Mouse (Mus musculus): ENCODE data around the gene Padi2.

Gene Padi2

GRCm38 (mm10) chr4:140906076-140906826 is at the start of gene Padi2:
TSS of gene Padi2 (plus strand) at chr4:140906344.
- DNase-seq (ENCODE audit: low read depth, low spot score): peak; percentile 92

DNA sequence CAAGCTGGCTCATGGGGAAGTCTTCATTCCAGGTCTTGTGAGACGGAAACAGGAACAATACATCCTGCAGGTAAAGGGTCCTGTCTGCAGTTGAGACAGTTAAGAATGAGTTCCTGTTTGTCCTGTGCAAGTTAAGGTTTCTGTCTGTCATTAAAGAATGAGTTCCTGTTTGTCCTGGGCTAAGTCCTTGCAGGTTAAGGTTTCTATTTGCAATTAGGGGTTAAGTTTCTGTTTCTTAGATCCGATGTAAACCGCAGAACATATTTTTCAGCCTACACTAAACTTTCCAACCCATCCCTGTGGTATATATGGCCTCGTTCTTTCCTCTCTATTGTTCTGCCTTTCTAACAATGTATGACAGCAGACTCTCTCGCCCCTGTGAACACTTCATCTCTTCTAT is 49.1 kb upstream of the Padi2 start:
- peak; percentile 8 for DNase-seq (ENCODE audit: low read depth, low spot score)

DNA sequence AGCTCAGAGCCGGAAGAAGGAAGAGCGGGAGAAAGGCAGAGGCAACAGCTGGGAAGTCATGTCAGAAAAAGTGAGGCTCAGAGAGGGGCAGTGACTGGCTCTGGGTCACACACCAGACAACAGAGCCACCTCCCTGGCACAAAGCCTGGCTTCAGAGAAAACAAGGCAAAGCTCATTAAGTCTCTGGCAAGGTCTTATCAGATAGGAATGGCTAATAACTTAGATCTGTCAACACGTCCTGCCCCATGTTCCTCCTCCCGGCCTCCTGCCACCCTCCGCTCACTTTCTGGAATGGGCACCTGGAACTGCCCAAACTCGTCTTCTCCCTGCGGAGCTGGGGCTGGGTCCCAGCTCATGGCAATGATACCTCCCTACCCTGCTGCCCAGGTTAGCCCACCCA is 48.3 kb upstream of the Padi2 start:
- no peak for DNase-seq (ENCODE audit: low read depth, low spot score)

DNA sequence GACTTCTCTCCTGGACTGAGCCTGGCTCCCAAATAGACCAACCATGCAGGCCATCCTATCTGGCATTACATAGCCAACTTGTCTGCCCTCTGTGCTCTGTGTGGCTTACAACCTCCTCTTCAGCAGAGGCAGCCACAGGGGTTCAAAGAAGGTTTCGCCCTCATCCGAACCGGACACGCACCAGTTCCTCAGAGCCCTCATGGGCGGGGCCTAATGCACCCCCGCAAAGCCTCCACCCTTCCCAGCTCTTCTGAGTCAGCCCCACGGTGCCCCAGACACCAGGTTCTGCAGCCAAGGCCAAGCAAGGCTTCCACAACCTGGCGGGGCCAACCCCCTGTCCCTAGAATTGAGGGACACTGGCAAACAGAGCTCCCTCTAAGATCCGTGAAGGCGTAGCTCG is 46.9 kb upstream of the Padi2 start:
- peak; percentile 19 for DNase-seq (ENCODE audit: low read depth, low spot score)

DNA sequence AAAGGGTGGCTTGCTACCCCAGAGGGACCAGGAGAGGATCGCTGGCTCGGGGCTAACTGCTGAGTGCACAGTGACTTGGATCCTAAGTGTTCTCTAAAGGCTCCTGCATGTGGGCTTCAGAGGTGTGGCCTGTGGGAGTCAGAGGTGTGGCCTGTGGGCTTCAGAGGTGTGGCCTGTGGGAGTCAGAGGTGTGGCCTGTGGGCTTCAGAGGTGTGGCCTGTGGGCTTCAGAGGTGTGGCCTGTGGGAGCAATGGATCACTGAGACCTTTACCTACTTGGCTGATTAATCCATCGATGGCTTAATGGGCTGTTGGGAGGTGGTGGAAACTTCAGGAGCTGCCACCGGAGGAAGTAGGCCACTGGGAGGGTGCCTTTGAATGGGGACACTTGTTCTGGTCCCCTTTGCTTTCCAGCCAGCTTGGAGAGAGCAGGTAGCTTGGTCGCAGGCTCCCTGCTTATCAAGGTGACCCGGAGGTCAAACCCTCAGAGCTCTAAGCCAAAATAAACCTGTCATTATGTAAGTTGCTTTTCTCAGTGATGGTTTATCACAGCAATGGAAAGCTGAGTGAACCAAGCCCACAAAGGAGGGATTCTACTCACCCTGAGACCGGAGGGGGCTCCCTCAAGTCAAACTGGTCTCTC is 45.9 kb upstream of the Padi2 start:
- peak; percentile 11 for DNase-seq (ENCODE audit: low read depth, low spot score)

GRCm38 (mm10) chr4:140860767-140861147 is 45.4 kb upstream of the Padi2 start:
- DNase-seq (ENCODE audit: low read depth, low spot score): no peak

- DNase-seq (ENCODE audit: low read depth, low spot score): no peak
These were observed 44.0 kb upstream of the Padi2 start for GRCm38 (mm10) chr4:140862036-140862650.

DNA sequence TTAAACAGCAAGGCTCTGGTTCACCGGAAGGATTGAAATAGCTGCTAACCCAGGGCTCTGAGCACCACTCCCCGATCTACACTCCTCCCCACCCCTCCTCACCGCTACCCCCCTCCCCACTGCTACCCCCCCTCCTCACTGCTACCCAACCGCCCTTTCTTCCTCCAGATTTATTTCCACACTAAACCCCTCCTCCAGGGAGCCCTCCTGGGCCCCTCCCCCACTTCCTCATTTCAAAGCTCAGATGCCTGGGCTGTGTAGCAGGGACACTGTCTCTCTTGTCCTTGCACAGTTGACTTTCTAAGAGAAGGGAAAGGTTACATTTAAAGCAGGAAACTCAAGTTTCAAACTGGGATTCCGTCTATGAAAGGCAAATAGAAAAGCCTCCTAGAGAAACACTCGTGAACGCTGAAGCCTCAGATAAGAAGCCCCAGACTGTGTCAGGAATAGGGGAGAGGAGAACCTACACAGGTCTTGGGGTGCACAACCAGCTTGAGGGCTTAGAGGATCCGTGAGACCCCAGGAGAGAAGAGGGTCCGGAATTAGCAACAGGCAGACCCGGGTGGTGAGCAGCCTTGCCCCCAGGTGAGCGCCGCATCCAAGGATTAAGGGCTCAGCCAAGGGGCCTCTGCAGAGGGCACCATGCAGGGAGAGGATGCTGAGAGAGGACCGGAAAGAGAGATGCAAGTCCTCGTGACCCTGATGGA is 37.5 kb upstream of the Padi2 start:
- DNase-seq (ENCODE audit: low read depth, low spot score): peak; percentile 66

GRCm38 (mm10) chr4:140869945-140870344 is 36.2 kb upstream of the Padi2 start:
- no peak for DNase-seq (ENCODE audit: low read depth, low spot score)

GRCm38 (mm10) chr4:140870876-140871275 is 35.3 kb upstream of the Padi2 start:
- DNase-seq (ENCODE audit: low read depth, low spot score): no peak

- DNase-seq (ENCODE audit: low read depth, low spot score): no peak
These were observed 34.8 kb upstream of the Padi2 start for GRCm38 (mm10) chr4:140871376-140871775.

DNA sequence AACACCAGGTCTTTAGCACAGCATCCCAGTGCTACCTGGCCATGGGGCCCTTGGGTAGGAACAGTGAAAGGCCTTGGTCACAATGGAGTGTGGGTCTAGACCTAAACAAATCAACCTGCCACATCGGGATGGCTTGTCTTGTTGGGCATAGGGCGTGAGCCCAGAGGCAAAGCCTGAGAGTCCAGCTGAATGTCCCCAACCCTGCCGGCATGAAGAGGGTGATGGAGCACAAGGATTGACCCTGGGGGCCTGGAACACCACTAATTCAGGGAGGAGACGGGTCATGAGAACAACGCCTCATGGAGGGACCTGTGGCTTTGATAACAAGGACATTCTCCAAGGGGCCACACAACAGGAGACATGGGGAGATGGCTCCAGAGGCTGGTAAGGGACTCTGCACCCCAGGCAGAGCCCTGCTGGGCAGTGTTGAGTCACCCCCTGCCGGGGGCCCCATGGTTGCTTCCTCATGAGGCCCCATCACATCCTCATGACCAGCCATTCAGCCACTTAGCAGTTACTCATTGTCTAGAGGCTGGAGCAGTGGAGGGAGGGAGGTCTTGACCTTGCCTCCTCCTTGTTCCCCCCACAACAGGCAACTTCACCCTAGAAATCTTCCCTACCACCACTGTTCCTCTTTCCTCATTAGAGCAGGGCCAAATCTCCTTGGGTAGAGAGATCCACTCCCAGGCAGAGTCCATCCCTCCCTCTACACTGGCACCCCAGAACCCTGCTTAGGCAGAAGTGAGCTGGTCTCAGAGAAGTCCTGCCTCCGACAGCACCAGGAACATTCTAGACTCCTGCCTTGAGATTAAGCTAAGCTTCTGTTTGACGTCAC is 34.1 kb upstream of the Padi2 start:
- no peak for DNase-seq (ENCODE audit: low read depth, low spot score)

GRCm38 (mm10) chr4:140872686-140872992 is 33.5 kb upstream of the Padi2 start:
- DNase-seq (ENCODE audit: low read depth, low spot score): no peak

DNA sequence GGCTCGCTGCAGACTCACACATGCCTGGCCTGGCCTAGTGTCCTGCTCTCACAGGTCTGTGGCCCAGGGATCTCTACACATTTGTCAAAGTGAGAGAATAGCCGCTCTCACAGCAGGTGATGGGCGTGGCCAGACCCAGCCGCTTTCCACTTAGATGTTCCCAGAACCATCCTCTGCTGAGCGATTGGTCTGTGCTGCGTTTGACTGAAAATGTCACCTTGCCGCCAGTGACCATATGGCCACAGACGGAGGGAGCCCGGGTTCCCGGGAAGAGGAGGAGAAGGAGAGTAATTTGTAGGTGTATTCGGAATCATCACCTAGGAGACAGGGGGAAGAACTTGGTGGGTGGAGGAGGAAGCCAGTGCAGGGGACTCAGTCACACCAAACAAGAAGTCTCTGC is 33.1 kb upstream of the Padi2 start:
- no peak for DNase-seq (ENCODE audit: low read depth, low spot score)

DNA sequence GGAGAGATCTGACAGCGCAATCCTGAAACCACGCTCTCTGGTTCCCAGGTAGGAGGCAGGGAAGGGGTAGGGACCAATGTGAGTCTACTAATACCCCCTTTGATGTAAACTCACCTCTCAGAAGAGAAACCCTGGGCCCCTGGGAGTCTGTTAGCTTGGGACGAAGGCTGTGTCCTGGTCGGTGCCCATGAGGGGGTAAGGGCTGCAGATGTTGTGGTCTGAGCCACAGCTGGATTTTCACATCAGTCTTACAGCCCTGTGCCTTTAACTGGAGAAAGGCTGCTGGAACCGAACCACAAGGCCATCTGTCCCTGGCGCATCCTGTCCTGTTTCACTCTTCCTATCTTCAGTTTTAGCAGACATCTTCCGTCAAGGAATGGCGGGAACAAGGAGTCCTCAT is 30.0 kb upstream of the Padi2 start:
- no peak for DNase-seq (ENCODE audit: low read depth, low spot score)

- no peak for DNase-seq (ENCODE audit: low read depth, low spot score)
These were observed 29.5 kb upstream of the Padi2 start for GRCm38 (mm10) chr4:140876681-140877080.

- no peak for DNase-seq (ENCODE audit: low read depth, low spot score)
These were observed 28.7 kb upstream of the Padi2 start for GRCm38 (mm10) chr4:140877441-140877840.

DNA sequence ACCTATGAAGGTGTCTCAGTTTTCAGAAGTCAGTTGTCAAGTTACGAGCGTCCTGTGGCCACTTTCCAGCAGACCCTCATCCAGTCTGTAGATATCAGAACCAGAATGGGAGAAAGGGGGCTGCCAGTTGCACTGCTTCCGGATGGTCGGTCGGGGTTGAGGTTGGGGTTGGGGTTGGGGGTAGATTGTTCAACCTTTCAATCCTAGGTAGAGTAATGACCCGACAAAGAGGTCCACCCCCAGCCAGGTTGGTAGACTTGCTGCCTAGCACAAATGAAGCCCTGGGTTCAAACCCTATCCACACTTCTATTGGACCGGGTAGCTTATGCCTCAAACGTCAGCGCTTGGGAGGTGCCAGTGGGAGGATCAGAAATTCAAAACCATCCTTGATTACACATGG is 27.5 kb upstream of the Padi2 start:
- DNase-seq (ENCODE audit: low read depth, low spot score): no peak

- no peak for DNase-seq (ENCODE audit: low read depth, low spot score)
These were observed 27.0 kb upstream of the Padi2 start for GRCm38 (mm10) chr4:140879116-140879515.

- DNase-seq (ENCODE audit: low read depth, low spot score): no peak
These were observed 26.4 kb upstream of the Padi2 start for GRCm38 (mm10) chr4:140879739-140880138.

DNA sequence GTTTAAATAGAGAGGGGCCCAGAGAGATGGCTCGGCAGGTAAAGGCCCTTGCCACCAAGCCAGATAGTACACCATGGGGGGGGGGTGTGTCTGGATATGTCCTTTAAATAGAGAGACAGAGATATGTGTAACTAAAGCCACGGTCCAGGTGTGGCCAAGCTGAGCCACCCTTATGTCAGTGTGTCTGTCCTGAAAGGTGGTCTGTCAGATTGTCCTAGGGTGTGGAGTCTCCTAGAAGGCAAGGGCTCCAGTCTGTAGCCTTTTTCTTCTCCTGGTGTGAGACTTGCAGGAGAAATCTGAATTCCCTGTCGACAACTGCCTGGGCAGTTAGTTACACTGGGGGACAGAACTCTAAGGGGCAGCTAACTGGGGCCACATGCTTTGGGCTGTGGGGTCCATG is 25.9 kb upstream of the Padi2 start:
- DNase-seq (ENCODE audit: low read depth, low spot score): no peak

Measured in CD4-positive, CD25-positive, alpha-beta regulatory T cell, adult 2 months (primary cell).